Mouse (Mus musculus) lung, postnatal 0 days (tissue): ENCODE measurements around the gene Ccdc81. TPM values are rescaled to one million over a fixed set of nuclear protein-coding genes. Genes with fewer than 3 reads are reported as not detected.

Experiments
- ATAC-seq: fragments of 200-750 bp; cut with Nextera tagmentation; 2 replicates; pipeline ENCODE4 v1.8.0; 2017; ENCODE audit warnings: moderate library complexity
- DNase-seq: peaks from one replicate; pipeline ENCODE4 v3.0.0-alpha.2; 2016; ENCODE audit warnings: low spot score
- H3K27ac ChIP-seq: fragments of 300-500 bp; sonication (generic); 2 replicates; pipeline ENCODE4 v1.5.1; 2014; ENCODE audit warnings: antibody characterized with exemption, mild to moderate bottlenecking, low read length, mixed read lengths
- H3K27me3 ChIP-seq: fragments of 300-500 bp; sonication (generic); replicated peaks from 2 replicates; pipeline ENCODE4 v1.6.1; 2014; ENCODE audit warnings: low read length, mixed read lengths; ENCODE audit not compliant: insufficient read depth
- H3K36me3 ChIP-seq: fragments of 300-500 bp; sonication (generic); 2 replicates; pipeline ENCODE4 v1.6.1; 2014; ENCODE audit warnings: low read length, mixed read lengths; ENCODE audit not compliant: insufficient read depth
- H3K4me1 ChIP-seq: fragments of 300-500 bp; sonication (generic); 2 replicates; pipeline ENCODE4 v1.6.1; 2014; ENCODE audit warnings: antibody characterized with exemption, low read depth, low read length, mixed read lengths; ENCODE audit not compliant: insufficient read depth
- H3K4me2 ChIP-seq: fragments of 300-500 bp; sonication (generic); replicated peaks from 2 replicates; pipeline ENCODE4 v1.6.1; 2014; ENCODE audit warnings: low read depth, mild to moderate bottlenecking, low read length, moderate library complexity, mixed read lengths
- H3K4me3 ChIP-seq: fragments of 300-500 bp; sonication (generic); 2 replicates; pipeline ENCODE4 v1.5.1; 2014; ENCODE audit warnings: low read depth, low read length
- H3K9ac ChIP-seq: fragments of 300-500 bp; sonication (generic); replicated peaks from 2 replicates; pipeline ENCODE4 v1.6.1; 2014; ENCODE audit warnings: low read depth, mild to moderate bottlenecking
- H3K9me3 ChIP-seq: fragments of 300-500 bp; sonication (generic); 2 replicates; pipeline ENCODE4 v1.6.1; 2016; ENCODE audit warnings: low read length, mixed read lengths
- CTCF ChIP-seq: IDR thresholded peaks from 2 replicates; pipeline ENCODE4 v1.5.1; 2016; ENCODE audit warnings: antibody characterized with exemption, mild to moderate bottlenecking
- EP300 ChIP-seq: IDR thresholded peaks from 2 replicates; pipeline ENCODE4 v1.6.1; 2016; ENCODE audit warnings: antibody characterized with exemption, mild to moderate bottlenecking, control low read depth
- WGBS: fragments of 180-500 bp; shearing (Covaris S2); extraction: QIAGEN DNeasy Blood & Tissue Kit; methylation state at CpG from one replicate; pipeline ENCODE4 v1.1.7; 2014; 5-methylcytosine and 5-hydroxymethylcytosine counted together
- polyA plus RNA-seq: library from polyadenylated mRNA; unstranded; fragments of >200 nt; fragmentation: Nextera tagmentation; extraction: Ambion mirVana; gene quantifications from 2 replicates; pipeline ENCODE4 v1.2.1, GENCODE M21; 2015

Gene Ccdc81
- polyA plus RNA-seq, 1 experiment from 2014 or later: 1.2 TPM

DNA sequence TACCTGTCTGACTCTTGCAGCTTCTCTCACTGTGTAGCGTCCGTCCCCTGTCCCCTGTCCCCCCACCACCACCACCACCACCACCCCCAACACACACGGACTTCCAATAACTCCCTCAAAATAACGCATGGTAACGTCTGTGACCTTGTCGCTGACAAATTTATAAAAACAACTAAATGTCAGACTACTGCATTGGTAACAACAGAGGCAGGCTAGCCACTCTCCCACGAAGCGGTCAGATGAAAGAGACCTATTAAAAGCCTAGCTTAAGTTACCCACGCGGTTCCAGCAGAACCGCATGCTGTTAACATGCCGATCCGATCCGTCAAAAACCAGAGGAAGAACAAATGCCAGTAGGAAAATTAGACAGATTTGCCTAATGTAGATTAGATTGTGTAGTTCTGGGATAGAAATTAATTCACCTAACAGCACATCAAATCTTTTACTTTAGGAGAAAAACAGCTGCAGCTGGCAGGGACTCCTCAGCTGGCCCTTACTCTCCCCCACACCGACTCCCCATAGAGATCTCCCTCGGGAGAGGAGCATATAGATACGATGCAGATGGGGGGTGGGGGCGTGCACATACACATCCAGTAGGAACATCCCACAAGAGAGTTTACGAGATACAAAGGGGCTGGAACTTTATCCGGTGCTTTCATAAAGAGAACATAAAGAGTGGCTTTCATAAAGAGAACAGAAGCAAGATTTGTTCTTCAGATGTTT is 5.6 kb upstream of the Ccdc81 start:
- Histone ChIP-seq H3K4me2 (no peak overlapping the region), H3K4me1 (no peaks in the 10 kb centered on the region), H3K9me3 (no peaks in the 10 kb centered on the region), H3K9ac (no peak overlapping the region), H3K27ac (no peak overlapping the region), H3K36me3 (no peaks in the 10 kb centered on the region), H3K4me3 (no peak overlapping the region), H3K27me3 (no peaks in the 10 kb centered on the region)
- DNase-seq (no peak), ATAC-seq (no peak)
- WGBS: 72% methylated on average over 20 of the region's 20 CpGs
- TF ChIP-seq CTCF (no peak), EP300 (no peak)

DNA sequence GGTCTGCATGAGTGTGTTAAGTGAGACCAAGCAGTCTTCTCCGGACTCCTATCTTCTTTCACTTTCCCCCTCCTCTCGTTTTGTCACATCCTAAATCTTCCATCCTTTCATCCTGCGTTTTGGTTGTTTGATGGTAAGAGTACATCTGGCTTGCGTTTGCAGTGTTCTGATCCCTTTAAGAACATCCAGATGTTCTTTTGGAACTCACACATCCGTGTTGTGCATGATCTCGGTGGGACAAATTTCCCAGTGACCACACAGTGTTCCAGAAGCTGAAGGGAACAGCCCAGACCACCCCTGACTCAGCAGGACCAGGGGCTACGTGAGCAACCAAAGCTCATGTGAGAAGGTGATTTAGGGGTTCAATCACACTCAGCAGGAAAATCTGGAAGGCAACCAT is 5.0 kb upstream of the Ccdc81 start:
- DNase-seq: peak; percentile 20
- 44% methylated on average over 7 of the region's 7 CpGs for WGBS

GRCm38 (mm10) chr7:89907950-89908349 is 4.5 kb upstream of the Ccdc81 start:
- H3K9me3 ChIP-seq: no peaks in the 10 kb centered on the region
- DNase-seq (peak; percentile 86), ATAC-seq (peak; percentile 61; the same call in 1 of the 2 replicates)
- H3K4me2 ChIP-seq: no peak overlapping the region
- H3K4me1 ChIP-seq: no peaks in the 10 kb centered on the region
- no peaks in the 10 kb centered on the region for H3K36me3 ChIP-seq
- peak; percentile 94 for TF ChIP-seq CTCF
- no peak for TF ChIP-seq EP300
- H3K27ac ChIP-seq: no peak overlapping the region
- H3K4me3 ChIP-seq: no peak overlapping the region
- H3K27me3 ChIP-seq: no peaks in the 10 kb centered on the region
- H3K9ac ChIP-seq: no peak overlapping the region
- 17% methylated on average over 8 of the region's 8 CpGs for WGBS

More for the DNA sequence above, 5.0 kb upstream of the Ccdc81 start:
- no peak overlapping the region for H3K4me3 ChIP-seq
- H3K4me2 ChIP-seq: no peak overlapping the region
- no peaks in the 10 kb centered on the region for H3K9me3 ChIP-seq
- no peaks in the 10 kb centered on the region for H3K4me1 ChIP-seq
- peak; percentile 21; the same call in 1 of the 2 replicates for ATAC-seq
- no peaks in the 10 kb centered on the region for H3K27me3 ChIP-seq
- no peak for TF ChIP-seq CTCF
- no peak overlapping the region for H3K9ac ChIP-seq
- H3K36me3 ChIP-seq: no peaks in the 10 kb centered on the region
- no peak overlapping the region for H3K27ac ChIP-seq

DNA sequence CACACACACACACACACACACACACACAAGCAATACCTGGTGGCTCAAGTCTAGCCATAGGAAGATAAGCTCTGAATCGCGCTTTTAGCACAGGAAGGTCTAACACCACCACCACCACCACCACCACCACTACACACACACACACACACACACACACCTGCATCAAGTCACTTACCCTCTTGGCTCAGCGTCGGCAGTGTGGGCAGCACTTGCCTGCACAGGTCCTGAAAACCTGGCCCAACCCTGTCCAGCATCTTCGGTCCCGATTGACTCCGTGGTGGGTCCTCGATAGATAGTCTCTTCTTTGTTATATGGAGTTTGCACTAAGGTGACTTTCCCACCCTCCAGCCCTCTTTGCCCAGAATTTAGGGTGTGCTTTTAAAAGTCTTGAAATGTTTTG is 422 bp downstream of the Ccdc81 start:
- Histone ChIP-seq H3K36me3 (no peaks in the 10 kb centered on the region), H3K4me1 (no peaks in the 10 kb centered on the region), H3K4me2 (peak overlapping the region; percentile 29; the same call in 1 of the 2 replicates), H3K9me3 (no peaks in the 10 kb centered on the region), H3K27ac (no peak overlapping the region), H3K9ac (no peak overlapping the region), H3K4me3 (no peak overlapping the region), H3K27me3 (no peaks in the 10 kb centered on the region)
- ATAC-seq (no peak), DNase-seq (no peak)
- WGBS: 74% methylated on average over 8 of the region's 8 CpGs
- TF ChIP-seq CTCF (no peak), EP300 (no peak)

DNA sequence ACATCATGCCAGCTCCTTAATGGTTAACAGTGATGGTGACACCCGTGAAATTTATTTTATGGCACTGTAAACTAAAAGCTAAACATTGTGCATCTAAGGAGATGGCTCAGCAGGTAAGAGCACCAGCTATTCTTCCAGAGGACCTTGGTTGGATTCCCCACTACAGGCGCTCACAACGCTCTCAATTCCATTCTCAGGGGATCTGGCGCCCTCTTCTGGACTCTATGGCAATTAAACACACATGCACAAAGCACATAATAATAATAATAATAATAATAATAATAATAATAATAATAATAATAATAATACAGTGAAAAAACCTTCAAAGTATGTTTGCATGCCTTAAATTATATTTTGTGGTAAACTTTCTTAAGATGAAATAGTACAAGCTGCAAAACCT is 11.6 kb downstream of the Ccdc81 start:
- TF ChIP-seq CTCF: peak; percentile 38
- no peak for TF ChIP-seq EP300
- H3K4me3 ChIP-seq: no peak overlapping the region
- 36% methylated on average over 4 of the region's 4 CpGs for WGBS
- H3K4me2 ChIP-seq: no peak overlapping the region
- H3K9ac ChIP-seq: no peak overlapping the region
- H3K9me3 ChIP-seq: no peaks in the 10 kb centered on the region
- no peaks in the 10 kb centered on the region for H3K36me3 ChIP-seq
- no peaks in the 10 kb centered on the region for H3K27me3 ChIP-seq
- no peak for ATAC-seq
- H3K27ac ChIP-seq: no peak overlapping the region
- H3K4me1 ChIP-seq: no peaks in the 10 kb centered on the region
- DNase-seq: no peak

GRCm38 (mm10) chr7:89891412-89891811 is 12.0 kb downstream of the Ccdc81 start:
- Histone ChIP-seq H3K4me1 (no peaks in the 10 kb centered on the region), H3K27me3 (no peaks in the 10 kb centered on the region), H3K4me3 (no peak overlapping the region), H3K27ac (no peak overlapping the region), H3K4me2 (no peak overlapping the region), H3K36me3 (no peaks in the 10 kb centered on the region), H3K9ac (no peak overlapping the region), H3K9me3 (no peaks in the 10 kb centered on the region)
- ATAC-seq (no peak), DNase-seq (no peak)
- 77% methylated on average over 5 of the region's 5 CpGs for WGBS
- no peak for TF ChIP-seq CTCF
- TF ChIP-seq EP300: no peak
